Mouse (Mus musculus) midbrain, embryonic 10.5 days (tissue): ENCODE measurements at regions not wholly inside any gene's neighbourhood (a gene's known extent, or its start where the extent isn't known, plus 50 kb on each side); places are given as distances from the start of the nearest gene placed in this dataset.

Experiments used
- DNase-seq: peaks from one replicate; pipeline ENCODE4 v3.0.0-alpha.2; 2017; ENCODE audit warnings: low spot score
- H3K27ac ChIP-seq: fragments of 300-500 bp; sonication (generic); replicated peaks from 2 replicates; pipeline ENCODE4 v1.5.1; 2016; ENCODE audit warnings: mild to moderate bottlenecking
- H3K27me3 ChIP-seq: fragments of 300-500 bp; sonication (generic); 2 replicates; pipeline ENCODE4 v1.6.1; 2016; ENCODE audit warnings: low read depth, mild to moderate bottlenecking; ENCODE audit not compliant: poor library complexity, severe bottlenecking
- H3K36me3 ChIP-seq: fragments of 300-500 bp; sonication (generic); 2 replicates; pipeline ENCODE4 v1.6.1; 2016; ENCODE audit warnings: mild to moderate bottlenecking, moderate library complexity
- H3K4me1 ChIP-seq: fragments of 300-500 bp; sonication (generic); 2 replicates; pipeline ENCODE4 v1.6.1; 2016
- H3K4me3 ChIP-seq: fragments of 300-500 bp; sonication (generic); 2 replicates; pipeline ENCODE4 v1.5.1; 2016; ENCODE audit warnings: mild to moderate bottlenecking, moderate library complexity
- H3K9me3 ChIP-seq: fragments of 300-500 bp; sonication (generic); replicated peaks from 2 replicates; pipeline ENCODE4 v1.6.1; 2016; ENCODE audit warnings: mild to moderate bottlenecking
- WGBS: fragments of 180-500 bp; shearing (Covaris S2); methylation state at CpG from one replicate; pipeline ENCODE4 v1.1.7; 2016; 5-methylcytosine and 5-hydroxymethylcytosine counted together

DNA sequence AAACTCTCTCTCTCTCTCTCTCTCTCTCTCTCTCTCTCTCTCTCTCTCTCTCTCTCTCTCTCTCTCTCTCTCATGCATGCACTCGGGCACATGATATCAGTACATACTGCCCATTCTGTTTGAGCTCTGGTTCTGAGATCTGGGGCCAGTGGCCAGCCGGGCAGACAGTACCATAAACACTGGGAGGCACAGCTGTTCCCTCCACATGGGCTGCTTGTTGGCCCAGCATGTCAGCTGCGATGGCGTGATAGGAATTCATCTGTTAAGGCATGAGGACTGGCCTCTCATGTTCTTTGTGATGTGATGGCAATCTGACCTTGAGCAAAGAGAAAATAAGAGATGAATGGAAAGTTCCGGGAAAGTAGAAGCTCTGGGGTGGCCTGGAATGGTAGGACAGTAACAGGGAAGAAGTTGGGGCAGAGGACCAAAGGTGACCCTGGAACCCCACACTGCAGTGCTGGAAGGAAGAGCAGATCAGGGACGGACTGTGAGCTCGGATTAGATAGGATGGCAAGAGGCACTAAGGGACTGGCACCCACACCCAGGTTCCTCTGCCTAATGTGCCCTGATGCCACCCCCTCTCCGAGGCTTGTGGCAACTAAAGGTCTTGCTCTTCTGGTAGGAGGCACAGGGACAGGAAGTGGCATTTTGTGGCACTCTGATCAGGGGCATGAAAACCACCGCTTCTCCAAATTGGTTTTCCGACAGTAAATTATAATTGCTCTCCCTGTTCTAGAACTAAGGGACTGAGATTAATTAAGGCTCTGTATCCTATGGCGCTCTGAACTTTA, 186.4 kb upstream of the Zmiz1 start:
- Histone ChIP-seq H3K4me3 (no peak overlapping the region), H3K27ac (no peak overlapping the region), H3K27me3 (peaks cover 35% of the 10 kb centered on the region), H3K4me1 (peaks cover 24% of the 10 kb centered on the region), H3K36me3 (no peaks in the 10 kb centered on the region), H3K9me3 (no peaks in the 10 kb centered on the region)
- 87% methylated on average over 11 of the region's 11 CpGs for WGBS
- no peak for DNase-seq

DNA sequence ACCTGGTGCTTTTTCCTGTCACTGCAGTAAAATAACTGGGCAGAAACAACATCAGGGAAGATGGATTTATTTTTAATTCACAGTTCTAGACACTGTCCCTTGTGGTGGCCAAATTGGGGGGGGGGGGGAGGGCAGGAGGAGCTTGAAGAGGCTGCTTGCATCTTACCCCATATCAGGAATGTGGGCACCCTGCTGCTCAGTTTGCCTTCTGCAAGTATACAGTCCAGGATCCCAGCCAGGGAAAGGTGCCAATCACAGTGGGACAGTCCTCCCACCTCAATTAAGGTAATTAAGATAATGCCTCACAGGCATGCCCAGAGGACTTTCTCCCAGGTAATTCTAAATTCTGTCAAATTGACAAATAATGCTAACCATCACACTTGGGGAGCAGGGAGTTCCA, 179.2 kb upstream of the Zmiz1 start:
- no peaks in the 10 kb centered on the region for H3K9me3 ChIP-seq
- no peak overlapping the region for H3K4me3 ChIP-seq
- no peak overlapping the region for H3K27ac ChIP-seq
- peaks cover 21% of the 10 kb centered on the region for H3K4me1 ChIP-seq
- DNase-seq = no peak
- no peaks in the 10 kb centered on the region for H3K36me3 ChIP-seq
- H3K27me3 ChIP-seq = peaks cover 33% of the 10 kb centered on the region

DNA sequence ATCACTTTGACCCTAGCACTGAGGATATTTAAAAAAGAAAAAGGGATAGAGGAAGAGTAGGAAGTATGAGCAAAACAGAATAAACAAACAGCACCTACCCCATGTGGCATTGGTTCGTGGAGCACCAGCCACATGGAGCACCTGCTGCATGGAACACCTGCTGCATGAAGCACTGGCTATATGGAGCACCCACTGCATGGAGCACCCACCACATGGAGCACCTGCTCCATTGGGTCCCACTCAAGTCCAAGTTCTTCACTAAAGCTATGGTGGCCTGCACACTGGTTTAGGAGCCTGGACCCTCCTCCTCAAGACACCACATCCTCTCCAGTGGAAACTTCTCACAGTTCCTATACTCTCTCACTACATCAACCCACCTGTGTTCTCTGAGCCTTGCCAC, 166.4 kb upstream of the Zmiz1 start:
- no peaks in the 10 kb centered on the region for H3K9me3 ChIP-seq
- 64% methylated on average over 1 of the region's 1 CpGs for WGBS
- peaks cover 7% of the 10 kb centered on the region; the same call in 1 of the 2 replicates for H3K27me3 ChIP-seq
- no peak overlapping the region for H3K4me3 ChIP-seq
- H3K4me1 ChIP-seq = peaks cover 10% of the 10 kb centered on the region
- H3K27ac ChIP-seq = no peak overlapping the region
- no peak for DNase-seq
- H3K36me3 ChIP-seq = no peaks in the 10 kb centered on the region

DNA sequence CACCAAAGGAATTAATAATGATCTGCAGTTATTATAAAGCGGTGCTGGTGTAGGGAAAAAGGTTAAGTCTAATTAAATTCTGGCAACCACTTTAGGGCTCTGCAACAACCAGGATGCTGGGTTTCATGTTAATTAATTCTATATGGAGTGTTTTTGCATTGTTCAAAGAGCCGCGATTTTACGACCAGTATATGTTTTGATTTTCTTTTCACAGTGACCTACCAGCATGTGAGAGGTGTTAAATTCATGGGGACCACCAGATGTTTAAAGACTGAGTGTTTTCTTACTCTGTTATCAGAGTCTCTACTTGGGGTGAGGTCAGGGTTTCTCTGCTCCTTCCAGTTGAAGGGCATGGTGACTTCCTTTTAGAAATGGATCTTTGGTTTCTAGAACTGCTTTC, 164.8 kb upstream of the Zmiz1 start:
- no peak for DNase-seq
- Histone ChIP-seq H3K36me3 (no peaks in the 10 kb centered on the region), H3K9me3 (0 out of 2 replicates have a peak, but pooled peaks cover 2% of the 10 kb centered on the region), H3K4me3 (no peak overlapping the region), H3K4me1 (peaks cover 10% of the 10 kb centered on the region), H3K27me3 (peaks cover 9% of the 10 kb centered on the region; the same call in 1 of the 2 replicates), H3K27ac (no peak overlapping the region)
- WGBS = 85% methylated on average over 4 of the region's 4 CpGs

DNA sequence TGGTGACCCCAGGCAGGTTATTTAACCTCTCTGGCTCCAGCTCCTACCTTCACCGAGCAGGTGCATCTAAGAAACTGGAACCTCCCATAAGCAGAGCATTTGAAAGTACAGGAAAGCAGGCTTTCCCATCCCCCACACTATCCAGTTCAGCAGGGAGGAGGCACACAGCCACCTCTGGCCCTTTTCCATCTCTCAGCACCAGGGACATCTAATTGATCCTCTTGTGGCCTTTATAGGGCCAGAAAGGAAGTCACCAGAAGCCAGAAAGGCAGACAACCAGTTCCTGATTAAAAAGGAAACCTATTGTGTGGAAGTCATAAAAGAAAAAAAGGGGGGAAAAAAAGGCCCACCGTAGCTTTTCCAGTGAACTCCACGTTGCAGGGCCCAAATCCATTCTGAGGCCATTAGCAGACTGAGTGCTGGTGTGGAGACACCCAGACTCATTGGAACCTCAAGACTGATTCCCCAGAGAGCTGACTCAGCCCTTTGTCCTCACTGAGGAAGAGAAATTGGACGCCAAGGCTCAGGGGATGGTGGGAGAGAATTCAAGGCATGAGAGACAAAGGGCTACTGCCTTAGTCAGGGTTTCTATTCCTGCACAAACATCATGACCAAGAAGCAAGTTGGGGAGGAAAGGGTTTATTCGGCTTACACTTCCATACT, 163.2 kb upstream of the Zmiz1 start:
- Histone ChIP-seq H3K27me3 (peaks cover 20% of the 10 kb centered on the region), H3K4me1 (peaks cover 11% of the 10 kb centered on the region), H3K36me3 (no peaks in the 10 kb centered on the region), H3K27ac (peak overlapping the region; percentile 52), H3K9me3 (0 out of 2 replicates have a peak, but pooled peaks cover 2% of the 10 kb centered on the region), H3K4me3 (no peak overlapping the region)
- 69% methylated on average over 5 of the region's 5 CpGs for WGBS
- no peak for DNase-seq

DNA sequence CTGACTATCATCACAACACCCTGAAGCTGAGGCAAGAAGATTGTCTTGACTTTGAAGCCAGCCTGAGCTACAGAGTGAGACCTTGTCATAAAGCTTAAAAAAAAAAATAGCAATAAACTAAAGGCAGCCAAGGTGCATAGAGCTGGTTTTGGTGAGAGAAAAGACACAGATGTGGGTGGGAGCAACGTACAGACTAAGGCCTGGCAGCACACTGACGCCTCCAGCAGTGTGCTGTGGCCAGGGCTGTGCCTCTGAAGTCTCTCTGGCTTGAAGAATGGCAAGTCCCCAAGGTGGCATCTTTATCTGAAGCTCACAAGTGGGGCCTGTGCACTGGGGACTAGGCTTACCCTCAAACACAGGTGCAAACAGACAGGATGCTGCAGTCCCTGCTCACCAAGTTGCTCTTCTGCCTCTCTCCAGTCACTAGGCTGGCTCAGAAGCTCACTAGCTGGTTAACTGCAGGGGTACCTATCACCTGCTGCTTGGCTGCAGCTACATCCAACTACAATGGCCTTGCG, 159.3 kb upstream of the Zmiz1 start:
- Histone ChIP-seq H3K27me3 (peaks cover 19% of the 10 kb centered on the region), H3K36me3 (no peaks in the 10 kb centered on the region), H3K27ac (peak overlapping the region; percentile 61; the same call in 1 of the 2 replicates), H3K9me3 (0 out of 2 replicates have a peak, but pooled peaks cover 2% of the 10 kb centered on the region), H3K4me3 (no peak overlapping the region), H3K4me1 (peaks cover 42% of the 10 kb centered on the region)
- no peak for DNase-seq
- WGBS = 84% methylated on average over 3 of the region's 3 CpGs

DNA sequence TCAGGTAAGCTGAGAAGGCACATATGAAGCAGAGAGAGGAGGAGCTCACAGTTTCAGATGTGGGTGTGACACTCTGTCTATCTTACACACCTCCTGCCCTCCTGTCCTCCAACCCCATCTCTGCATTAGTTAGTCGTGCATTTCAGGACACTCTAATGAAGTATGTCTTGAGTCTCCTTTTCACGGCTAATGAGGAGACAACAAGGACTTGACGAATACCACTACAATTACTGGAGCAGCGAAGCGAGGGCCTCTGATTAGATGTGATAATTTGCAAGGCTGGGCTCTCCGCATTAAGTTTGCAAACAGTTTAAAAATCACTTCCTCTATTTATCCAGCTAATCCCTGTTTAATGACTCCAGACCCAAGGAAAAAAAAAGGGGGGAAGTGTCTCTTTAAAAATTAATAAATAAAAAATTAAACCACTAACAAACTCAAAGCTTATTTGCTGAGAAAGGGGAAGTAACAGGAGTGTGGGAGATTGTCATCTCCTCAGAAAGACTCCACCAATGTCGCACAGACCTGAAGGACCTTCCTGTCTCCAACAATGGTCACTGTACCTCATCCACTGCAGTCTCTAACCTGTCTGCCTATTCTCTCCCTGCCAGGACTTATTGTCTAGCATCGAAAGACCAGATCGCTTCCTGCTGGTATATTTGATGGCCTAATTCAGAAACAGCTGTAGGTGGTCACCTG, 157.5 kb upstream of the Zmiz1 start:
- Histone ChIP-seq H3K9me3 (0 out of 2 replicates have a peak, but pooled peaks cover 2% of the 10 kb centered on the region), H3K36me3 (no peaks in the 10 kb centered on the region), H3K27me3 (peaks cover 34% of the 10 kb centered on the region), H3K27ac (peak overlapping the region; percentile 30; the same call in 1 of the 2 replicates), H3K4me1 (peaks cover 47% of the 10 kb centered on the region), H3K4me3 (no peak overlapping the region)
- DNase-seq = no peak
- WGBS = 51% methylated on average over 9 of the region's 9 CpGs

DNA sequence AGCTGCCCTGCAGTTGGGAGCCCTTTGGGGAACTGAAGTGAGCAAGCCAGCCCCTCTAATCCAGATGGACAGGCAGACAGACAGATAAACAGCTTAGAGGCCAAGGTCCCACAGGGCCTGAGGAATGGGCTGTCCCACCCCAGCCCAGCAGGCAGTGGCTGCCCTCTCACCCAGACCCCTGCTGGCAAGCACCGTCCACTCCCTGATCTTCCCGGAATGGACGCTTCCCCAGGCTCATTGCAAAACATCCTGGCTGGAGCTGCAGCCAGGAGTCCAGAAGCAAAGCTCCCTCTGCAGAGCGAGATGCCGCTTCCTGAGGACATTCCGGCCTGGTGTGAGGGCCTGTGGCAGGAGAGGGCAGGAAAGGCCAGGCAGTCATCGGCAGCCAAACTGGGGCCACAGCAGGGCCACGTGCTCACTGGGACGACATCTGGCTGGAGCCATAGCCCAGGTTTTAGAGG, 154.6 kb upstream of the Zmiz1 start:
- peak overlapping the region; percentile 87 for H3K27ac ChIP-seq

DNA sequence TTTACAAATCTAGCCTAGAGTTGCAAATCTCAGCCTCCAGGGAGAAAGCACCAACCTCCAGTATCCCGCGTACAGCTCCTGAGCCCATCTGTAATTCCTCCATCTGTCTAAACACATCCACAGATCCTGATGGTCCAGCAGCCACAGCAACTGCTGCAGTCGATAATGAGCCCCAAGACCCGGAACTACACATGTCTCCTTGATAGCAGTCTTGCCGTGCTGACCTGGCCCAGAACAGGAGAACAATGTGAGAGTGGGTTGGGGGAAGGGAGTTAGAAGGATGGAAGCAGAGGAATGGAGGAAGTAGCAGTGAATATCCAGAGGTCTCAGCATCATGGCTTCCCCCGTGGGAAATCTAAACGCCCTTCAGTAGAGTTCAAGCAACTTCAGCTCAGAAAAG, 152.8 kb upstream of the Zmiz1 start:
- no peaks in the 10 kb centered on the region for H3K36me3 ChIP-seq
- H3K27ac ChIP-seq = peak overlapping the region; percentile 72
- 73% methylated on average over 7 of the region's 7 CpGs for WGBS
- no peak overlapping the region for H3K4me3 ChIP-seq
- no peak for DNase-seq
- peaks cover 50% of the 10 kb centered on the region for H3K27me3 ChIP-seq
- no peaks in the 10 kb centered on the region for H3K9me3 ChIP-seq
- peaks cover 70% of the 10 kb centered on the region for H3K4me1 ChIP-seq

More for the DNA sequence above, 154.6 kb upstream of the Zmiz1 start:
- peaks cover 49% of the 10 kb centered on the region for H3K27me3 ChIP-seq
- DNase-seq = peak; percentile 74
- no peaks in the 10 kb centered on the region for H3K36me3 ChIP-seq
- H3K9me3 ChIP-seq = no peaks in the 10 kb centered on the region
- WGBS = 4% methylated on average over 9 of the region's 9 CpGs
- H3K4me1 ChIP-seq = peaks cover 63% of the 10 kb centered on the region
- H3K4me3 ChIP-seq = peak overlapping the region; percentile 21; the same call in 1 of the 2 replicates

DNA sequence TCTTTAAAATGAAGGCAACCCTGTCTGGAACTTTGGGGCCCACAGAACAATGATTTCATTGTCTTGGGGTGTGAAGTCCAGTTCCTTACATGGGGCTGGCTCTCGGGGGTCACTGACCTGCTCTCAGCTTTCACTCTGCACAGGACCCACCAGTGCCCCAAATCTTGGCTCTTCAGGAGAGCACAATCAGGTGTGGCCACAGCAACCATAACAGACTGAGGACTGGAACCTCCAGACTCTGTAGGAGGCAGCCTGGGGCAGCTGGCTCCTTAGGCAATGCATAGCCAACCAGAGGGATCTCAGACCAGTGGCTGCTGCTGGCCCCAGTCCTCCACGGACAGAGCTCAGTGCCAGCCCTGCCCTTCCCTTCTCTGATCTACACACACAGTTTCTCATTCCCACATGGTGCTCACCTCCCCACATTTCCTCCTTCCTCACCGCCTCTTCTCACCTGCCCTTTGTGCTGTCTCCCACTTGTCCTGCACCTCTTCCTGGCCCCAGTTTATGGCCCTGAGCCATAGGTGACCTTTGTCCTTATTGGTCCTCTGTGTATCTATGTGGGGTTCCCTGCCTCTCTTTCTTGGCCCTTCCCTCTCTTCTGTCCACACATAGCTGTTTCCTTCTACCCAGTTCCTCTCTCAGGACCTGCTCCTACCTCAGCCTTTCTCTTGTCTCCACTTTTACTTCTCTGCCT, 151.9 kb upstream of the Zmiz1 start:
- peak overlapping the region; percentile 72 for H3K27ac ChIP-seq
- WGBS = 74% methylated on average over 3 of the region's 3 CpGs
- no peaks in the 10 kb centered on the region for H3K36me3 ChIP-seq
- no peaks in the 10 kb centered on the region for H3K9me3 ChIP-seq
- DNase-seq = no peak
- H3K4me1 ChIP-seq = peaks cover 63% of the 10 kb centered on the region
- peaks cover 50% of the 10 kb centered on the region for H3K27me3 ChIP-seq
- H3K4me3 ChIP-seq = no peak overlapping the region

DNA sequence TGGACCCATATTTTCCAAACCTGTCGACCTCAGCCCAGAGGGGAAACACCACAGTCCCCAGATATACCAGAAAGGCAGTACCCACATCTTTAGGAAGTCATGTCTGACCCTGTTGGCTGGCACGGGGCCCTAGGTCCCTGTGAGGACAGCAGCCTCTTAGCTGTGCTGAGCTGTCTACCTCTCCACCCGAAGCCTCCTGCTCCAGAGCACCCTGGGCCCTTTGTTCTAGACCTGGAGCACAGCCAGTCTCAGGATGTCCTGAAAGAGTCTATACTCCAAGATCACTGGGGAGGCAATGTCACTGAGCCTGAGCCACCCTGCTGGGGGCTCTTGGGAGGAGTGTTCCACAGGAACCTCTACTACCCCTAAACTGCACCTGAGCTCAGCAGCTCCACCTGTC, 150.9 kb upstream of the Zmiz1 start:
- WGBS = 77% methylated on average over 3 of the region's 3 CpGs
- Histone ChIP-seq H3K36me3 (no peaks in the 10 kb centered on the region), H3K4me1 (peaks cover 66% of the 10 kb centered on the region), H3K27me3 (peaks cover 50% of the 10 kb centered on the region), H3K27ac (peak overlapping the region; percentile 72), H3K4me3 (no peak overlapping the region), H3K9me3 (no peaks in the 10 kb centered on the region)
- no peak for DNase-seq

DNA sequence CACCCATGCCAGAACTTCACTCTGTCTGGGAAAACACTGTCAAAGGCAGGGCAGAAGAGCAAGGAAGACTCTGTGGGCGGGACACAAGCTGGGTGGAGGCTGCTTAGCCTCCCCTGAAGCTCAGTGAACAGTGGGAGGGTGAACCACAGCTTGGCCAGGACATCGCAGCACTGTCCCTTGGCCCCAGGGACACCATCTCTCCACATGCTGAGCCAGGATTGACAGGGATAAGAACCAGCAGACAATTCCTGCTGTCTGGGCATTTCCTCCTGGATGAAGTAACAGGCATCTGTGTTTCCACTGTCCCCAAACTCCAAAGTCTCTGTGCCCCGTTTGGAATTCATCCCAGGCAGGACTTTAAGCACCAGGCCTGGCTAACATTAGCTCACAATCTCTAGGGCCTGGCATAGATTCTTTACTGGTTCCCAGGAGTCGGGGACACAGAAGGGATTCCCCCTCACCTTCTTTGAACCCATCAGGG, 148.3 kb upstream of the Zmiz1 start:
- no peaks in the 10 kb centered on the region for H3K36me3 ChIP-seq
- no peaks in the 10 kb centered on the region for H3K9me3 ChIP-seq
- peaks cover 52% of the 10 kb centered on the region for H3K4me1 ChIP-seq
- no peak overlapping the region for H3K4me3 ChIP-seq
- no peak for DNase-seq
- 67% methylated on average over 4 of the region's 4 CpGs for WGBS
- peak overlapping the region; percentile 74 for H3K27ac ChIP-seq
- peaks cover 42% of the 10 kb centered on the region for H3K27me3 ChIP-seq
